Mouse (Mus musculus) megakaryocyte, adult 5-6 weeks (primary cell): Measurements from ENCODE around the gene Scnn1a. TPM values are rescaled to one million over a fixed set of nuclear protein-coding genes. Genes with fewer than 3 reads are reported as not detected.
A peak's percentile ranks its signal among the peaks of the same experiment; 100 is the strongest.

Source experiments
- ATAC-seq: 2 replicates; pipeline ENCODE4 v1.8.0; 2016; ENCODE audit warnings: mild to moderate bottlenecking, inconsistent platforms; ENCODE audit not compliant: poor library complexity, severe bottlenecking
- total RNA-seq, 2 experiments: library from RNA; stranded (forward) in 1 of 2; stranded (reverse) in 1 of 2; fragments of 153-499, 151-499 nt in 1 of 2; fragments of 221-1000, 200-1000 nt in 1 of 2; gene quantifications; 2 replicates each; pipeline versions ENCODE4 v1.2.3 to v1.2.4; 2015 to 2017

Scnn1a gene
- total RNA-seq, 2 experiments from 2014 or later, result 0.99 to 9.5 TPM

DNA sequence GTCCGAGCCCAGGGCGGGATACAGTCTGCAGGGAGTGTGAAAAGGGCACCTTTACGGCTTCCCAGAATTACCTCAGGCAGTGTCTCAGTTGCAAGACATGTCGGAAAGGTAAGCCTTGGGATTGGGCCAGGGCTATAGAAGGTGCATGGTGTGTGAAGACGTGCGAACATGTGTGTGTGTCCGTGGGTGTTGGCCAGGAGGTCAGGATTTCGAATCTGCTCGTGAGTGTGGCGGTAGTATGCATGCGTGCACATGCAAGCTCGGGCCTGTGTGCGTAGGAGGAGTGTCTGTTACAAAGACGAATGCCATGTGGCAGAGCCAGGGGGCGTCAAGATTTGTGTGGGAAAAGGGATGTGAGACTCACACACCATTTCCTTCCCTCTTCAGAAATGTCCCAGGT, 36.9 kb downstream of the Scnn1a start:
- ATAC-seq, result no peak

DNA sequence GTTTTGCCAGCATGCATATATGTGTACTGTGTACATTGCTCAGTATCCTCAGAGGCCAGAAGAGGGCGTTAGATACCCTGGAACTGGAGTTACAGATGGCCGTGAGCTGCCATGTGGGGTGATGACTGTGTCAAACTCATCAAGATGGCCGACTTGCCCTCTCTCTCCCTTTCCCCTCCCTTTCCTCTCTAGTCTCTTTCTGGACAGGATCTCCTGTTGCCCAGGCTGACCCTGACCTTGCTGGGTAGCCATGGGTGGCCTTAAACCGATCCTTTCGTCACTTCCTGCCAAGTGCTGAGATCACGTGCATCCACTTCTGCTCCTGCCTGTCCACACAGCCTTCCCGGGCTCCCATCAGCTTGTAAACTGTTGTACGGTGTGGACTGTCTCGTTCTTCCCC, 39.5 kb downstream of the Scnn1a start:
- peak; percentile 28 for ATAC-seq

DNA sequence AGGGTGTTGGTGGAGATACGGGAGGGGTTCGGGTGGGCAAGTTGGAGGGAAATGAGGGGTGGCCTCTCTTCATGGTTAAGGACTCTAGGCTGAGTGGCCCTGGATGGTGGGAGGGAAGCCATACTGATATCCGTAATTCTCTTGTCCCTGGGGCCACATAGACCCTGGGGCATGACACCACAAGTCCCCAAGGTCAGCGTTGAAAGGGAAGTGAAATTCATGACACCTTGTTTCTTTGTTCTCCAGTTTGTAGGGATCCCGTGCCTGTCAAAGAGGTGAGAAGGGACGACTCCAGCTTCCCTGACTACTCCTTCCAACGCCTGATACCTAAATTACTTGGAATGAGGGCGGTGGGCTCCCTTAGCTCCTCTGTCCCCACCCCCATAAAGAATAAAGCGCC, 40.4 kb downstream of the Scnn1a start:
- no peak for ATAC-seq

DNA sequence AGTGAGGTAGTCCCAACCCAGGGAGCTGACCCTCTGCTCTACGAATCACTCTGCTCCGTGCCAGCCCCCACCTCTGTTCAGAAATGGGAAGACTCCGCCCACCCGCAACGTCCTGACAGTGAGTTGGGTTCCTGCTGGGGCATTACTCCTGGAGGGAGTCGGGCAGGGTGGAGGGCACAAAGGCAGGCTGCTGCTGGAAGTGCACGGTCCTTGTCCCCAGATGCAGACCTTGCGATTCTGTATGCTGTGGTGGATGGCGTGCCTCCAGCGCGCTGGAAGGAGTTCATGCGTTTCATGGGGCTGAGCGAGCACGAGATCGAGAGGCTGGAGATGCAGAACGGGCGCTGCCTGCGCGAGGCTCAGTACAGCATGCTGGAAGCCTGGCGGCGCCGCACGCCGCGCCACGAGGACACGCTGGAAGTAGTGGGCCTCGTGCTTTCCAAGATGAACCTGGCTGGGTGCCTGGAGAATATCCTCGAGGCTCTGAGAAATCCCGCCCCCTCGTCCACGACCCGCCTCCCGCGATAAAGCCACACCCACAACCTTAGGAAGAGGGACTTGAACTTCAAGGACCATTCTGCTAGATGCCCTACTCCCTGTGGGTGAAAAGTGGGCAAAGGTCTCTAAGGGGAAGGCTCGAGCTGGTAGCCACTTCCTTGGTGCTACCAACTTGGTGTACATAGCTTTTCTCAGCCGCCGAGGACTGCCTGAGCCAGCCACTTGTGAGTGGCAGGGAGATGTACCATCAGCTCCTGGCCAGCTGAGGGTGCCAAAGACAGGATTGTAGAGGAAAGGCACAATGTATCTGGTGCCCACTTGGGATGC, 41.2 kb downstream of the Scnn1a start:
- ATAC-seq, result no peak

DNA sequence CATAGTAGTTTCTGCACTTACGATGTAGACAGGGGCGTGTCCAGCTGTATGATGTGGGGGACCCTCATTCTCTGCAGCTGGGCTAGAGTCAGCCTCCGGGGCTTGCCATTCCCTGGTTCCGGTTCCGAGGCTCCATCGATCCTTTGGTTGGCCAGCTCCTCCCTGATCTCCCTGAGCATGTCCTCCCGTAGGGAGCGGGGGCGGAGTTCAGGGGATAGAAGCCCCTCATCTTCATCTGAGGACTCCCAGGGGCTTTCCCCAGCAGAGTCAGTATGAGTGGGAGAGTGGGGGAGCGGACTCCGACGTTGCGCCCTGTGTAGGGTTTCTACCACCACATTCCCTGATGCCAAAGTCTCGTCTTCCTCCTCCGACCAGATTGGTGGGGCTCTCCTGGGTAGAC, 42.6 kb downstream of the Scnn1a start:
- ATAC-seq, result no peak

DNA sequence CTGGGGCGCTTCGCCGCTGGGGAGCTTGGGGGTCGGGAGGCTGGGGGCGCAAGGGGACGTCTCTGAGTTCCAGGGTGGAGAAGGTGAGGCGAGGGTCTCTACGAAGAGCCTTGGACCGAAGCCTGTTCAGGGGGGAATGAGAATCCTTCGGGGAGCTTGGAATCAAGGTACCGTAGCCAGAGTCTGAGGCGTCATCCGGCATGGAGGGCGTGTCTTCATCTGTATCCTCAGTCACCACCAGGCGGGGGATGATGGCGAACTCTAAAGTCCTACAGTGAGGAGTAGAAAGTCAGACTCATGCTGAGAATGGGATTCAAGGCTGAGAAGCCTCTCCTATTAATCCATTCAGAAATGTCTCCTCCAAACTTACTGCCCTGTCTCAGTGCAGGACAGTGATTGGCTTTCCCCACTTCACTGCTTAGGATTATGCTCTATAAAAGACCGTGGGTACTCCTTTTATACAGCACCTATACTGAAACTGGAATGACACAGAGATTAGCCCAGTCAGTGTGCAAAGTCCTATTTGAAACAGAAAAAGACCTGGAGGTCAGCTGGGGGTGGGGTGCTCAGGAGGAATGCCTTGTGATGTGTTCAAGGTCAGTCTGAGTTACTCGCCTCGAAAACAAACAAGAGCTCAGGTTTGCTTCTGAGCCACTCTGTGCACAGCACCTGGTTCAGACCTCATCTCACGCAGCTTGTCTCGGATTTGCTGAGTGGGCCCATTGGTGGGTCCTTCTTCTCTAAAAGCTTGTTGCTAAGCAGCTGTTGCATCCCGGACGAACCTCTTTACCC, 43.2 kb downstream of the Scnn1a start:
- no peak for ATAC-seq

DNA sequence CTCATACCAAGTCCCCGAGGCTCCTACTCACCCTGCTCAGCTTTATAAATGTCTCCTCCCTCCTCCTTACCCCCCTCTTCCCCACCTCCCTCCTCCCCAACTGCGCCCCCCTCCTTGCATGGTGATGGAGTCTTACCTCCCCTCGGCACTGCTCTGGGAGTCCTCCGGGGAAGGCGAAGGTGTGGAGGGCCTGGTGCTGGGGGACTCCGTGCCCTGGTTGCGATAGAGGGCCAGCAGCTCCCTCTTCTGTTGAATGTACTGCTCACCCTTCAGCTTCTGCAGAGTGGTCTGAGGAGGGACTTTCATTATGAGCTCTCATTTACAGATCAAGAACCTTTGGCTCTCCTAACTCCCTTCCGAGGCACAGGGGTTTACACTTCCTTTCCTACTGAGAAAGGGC, 44.0 kb downstream of the Scnn1a start:
- no peak for ATAC-seq

DNA sequence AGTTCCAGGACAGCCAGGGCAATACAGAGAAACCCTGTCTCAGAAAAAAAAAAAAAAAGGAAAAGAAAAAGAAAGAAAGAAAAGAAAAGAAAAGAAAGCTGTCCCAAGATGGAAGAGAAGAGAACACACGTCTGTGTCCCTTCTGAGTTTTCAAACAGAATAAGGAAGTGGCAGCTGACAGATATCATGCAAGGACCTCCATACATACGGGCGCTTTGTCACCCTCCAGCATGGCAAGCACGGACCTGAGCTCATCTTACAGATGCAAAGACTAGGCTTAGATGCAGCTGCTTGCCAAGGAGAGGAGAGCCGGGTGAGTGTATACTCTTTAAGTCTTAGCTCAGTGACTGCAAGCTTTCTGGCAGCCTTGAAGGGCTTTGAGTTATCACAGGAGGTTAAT, 45.1 kb downstream of the Scnn1a start:
- no peak for ATAC-seq

DNA sequence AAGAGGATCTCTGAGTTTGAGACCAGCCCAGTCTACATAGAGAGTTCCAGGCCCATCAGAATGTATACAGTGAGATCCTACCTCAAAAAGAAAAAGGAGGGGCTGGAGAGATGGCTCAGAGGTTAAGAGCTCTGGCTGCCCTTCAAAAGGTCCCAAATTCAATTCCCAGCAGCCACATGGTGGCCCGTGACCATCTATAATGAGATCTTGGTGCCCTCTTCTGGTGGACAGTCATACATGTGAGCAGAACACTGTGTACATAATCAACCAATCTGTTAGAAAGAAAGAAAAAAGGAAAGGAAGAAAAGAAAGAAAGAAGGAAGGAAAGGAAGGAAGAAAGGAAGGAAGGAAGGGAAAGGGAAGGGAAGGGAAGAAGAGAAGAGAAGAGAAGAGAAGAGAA, 45.7 kb downstream of the Scnn1a start:
- no peak for ATAC-seq

DNA sequence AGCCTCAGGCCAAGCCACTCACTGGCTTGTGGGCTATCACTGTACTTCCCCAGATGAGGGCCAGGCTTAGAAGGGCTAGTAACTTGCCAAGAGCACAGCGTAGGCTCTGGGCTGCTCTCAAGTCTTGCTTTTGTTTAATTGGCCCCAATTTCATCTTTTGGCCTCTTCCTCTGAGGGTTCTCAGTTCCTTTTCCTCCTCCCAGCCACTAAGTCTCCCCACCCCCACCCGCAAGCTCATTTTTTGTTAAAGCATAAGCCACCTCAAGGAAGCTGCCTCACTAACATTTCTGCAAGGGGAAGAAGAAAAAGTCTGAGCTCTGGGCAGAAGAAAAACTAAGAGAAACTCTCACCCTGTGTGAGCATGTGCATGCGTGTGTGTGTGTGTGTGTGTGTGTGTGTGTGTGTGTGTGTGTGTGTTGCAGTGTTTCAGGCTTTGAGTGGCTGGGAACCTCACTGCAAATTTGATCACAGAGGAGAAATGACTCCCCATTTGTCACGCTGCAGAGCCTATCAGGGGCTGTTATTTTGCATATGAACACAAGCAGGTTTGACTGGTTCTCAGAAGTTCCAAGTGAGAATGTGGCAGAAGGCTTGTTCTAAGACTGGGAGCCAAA, 47.4 kb downstream of the Scnn1a start:
- peak; percentile 74 for ATAC-seq

DNA sequence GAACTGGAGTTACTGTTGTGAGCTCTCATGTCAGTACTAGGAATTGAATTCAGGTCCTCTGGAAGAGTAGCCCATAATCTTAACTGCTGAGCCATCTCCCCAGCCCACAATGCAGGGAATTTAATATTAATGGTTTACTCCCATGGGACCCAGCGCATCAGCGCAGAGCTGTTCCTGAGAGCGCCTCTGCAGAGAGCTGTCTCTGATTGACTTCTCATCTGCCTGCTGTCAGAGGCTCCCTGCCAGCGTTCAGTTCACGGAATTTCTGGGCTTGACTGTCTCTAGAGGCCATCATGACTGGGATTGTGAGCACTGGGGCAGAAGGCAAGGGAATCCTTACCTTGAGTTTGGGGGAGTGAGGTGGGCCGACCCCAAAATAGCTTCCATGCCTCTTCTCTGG, 56.6 kb downstream of the Scnn1a start:
- no peak for ATAC-seq

DNA sequence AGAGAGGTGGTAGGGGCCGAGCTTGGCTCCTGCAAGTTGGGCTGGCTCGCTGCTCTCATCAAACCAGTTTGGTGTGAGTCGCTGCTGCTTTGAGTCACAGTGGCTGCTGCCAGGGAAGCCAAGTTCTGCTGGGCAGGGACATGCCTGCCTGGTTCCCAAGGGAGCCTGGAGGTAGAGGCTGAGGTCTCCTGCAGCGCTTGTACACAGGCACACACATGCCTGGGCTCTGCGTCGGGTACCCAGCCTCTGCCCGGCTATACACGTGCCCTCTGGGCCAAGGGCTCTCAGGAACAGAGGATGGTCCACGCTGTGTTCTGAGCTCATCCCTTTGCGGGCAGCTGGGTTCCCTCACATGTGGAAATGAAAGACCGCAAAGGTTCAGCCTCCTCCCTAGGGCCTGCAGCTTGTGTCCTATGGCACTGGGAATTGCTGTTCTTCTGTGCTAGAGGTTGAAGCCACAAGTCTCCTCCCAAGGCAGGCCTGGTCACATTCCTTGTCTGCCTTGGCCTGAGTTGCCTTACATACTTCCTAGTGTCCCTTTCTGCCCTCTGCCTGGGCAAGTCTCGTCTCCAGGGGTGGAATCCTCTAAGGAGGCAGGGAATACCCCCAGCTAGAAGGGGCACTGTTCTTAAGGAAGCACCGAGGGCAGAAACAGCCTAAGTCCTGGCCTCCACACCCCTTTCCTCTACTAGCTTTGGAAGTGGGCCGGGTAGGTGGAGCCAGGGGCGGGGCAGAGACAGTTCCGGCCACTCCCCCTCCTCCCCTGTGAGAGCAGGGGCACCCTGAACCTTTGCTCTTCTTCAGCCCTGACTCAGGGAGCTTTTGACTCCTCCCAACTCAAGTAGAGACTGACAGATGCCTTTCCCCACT, 57.4 kb downstream of the Scnn1a start:
- ATAC-seq, result peak; percentile 70

DNA sequence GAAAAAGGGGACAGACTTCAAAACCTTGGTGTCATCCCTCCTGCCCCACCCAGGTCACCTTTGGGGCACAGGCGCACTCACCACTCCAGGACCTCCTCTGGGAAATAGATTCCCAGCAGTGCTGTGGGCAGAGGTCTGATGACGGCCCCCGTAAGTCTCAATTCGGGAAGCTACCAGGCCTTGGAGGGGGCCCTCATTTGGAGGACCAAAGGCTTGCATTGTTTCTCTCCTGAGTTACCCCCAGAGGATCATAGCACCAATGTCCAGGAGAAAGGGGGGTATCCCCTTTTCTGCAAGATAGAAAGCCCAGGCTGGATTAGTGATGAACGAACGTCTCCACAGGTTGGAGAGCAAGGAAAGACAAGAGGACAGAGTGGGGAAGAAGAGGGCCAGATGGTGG, 58.2 kb downstream of the Scnn1a start:
- ATAC-seq, result no peak

DNA sequence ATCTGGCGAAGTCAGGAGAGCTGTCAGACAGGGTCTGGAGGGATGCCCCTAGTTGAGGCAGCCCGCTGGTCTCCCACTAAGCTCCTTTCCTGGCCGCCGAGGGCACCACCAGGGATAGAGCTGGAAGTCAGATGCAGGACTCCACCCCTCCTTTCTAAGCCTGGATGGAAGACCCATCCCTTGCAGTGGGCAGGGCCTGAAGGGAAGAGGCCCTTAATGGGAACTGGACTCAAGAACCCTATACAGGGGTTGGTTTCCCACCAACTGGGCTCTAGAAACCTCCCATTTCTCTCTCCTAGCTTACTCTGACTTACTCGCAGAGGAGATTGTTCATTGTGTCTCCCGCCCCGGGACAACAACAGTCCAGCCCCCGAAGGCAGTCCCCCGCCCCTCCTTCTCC, 59.3 kb downstream of the Scnn1a start:
- no peak for ATAC-seq

DNA sequence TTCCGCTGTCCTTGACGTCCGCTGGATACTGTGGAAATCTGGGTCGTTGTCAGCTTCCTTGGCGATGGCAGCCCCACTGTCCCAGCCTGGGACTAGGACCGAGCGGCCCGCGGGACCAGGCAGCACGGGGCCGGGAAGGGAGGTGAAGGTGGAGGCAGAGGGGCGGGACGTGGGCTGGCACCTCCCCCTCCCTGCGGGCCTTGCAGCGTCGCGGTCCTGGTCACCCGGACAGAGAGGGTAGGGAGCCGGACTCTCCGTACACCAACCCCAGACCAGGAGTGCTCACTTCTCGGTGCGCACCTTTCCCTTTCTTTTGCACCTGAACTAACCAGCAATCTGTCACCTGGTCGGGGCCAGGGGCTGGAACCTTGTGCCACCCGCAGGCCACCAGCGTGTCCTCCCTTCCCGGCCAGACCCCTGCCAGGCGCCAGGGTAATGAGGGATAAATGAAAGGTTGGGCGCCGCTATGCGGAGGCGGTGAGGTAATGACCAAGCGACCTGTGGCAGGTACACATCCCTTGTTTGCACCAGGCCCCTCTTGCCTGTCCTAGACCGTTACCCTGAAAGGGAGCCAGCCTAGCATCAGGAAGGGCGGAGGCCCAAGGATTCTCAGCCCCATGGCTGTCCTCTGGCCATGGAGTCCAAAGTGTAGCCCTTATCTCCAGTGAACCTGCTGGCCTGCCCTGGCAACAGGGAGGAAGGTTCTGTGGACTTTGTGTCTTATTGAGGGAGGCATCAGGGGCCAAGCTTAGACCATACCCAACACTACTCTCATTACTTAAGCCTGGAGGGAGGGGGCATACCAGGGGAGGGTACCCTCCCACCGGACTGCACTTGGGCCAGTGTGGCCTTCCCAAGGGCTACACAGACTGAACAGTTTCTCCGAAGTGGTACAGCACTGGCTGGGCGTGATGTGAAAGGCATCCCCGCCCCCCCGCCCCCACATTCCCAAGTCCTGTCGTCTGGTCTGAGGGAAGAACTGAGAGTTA, 60.2 kb downstream of the Scnn1a start, which contains the start of gene Plekhg6:
Plekhg6 (minus strand) TSS at position 422 of the 989 bp plus-strand sequence.
- ATAC-seq, result 0 out of 2 replicates have a peak, but pooled peaks have one; percentile 17

DNA sequence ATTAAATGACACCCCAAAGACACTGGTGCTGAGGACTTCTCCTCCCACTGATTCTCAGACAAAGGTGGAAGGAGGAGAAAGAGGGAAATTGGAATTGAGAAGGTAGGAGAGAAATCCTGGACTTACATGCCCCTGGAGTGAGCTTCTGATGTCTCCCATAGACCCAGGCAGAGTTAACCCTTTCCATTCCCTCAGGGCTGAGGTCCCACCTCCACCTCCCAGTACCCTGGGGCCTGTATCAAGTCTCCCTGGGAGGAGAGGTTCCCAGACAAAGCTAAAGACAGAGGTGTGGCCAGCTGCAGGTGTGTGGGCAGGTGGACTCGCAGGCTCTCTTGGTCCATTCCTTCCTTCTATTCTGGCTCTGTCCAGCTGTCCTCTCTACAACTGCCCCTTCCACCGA, 61.6 kb downstream of the Scnn1a start:
- no peak for ATAC-seq

DNA sequence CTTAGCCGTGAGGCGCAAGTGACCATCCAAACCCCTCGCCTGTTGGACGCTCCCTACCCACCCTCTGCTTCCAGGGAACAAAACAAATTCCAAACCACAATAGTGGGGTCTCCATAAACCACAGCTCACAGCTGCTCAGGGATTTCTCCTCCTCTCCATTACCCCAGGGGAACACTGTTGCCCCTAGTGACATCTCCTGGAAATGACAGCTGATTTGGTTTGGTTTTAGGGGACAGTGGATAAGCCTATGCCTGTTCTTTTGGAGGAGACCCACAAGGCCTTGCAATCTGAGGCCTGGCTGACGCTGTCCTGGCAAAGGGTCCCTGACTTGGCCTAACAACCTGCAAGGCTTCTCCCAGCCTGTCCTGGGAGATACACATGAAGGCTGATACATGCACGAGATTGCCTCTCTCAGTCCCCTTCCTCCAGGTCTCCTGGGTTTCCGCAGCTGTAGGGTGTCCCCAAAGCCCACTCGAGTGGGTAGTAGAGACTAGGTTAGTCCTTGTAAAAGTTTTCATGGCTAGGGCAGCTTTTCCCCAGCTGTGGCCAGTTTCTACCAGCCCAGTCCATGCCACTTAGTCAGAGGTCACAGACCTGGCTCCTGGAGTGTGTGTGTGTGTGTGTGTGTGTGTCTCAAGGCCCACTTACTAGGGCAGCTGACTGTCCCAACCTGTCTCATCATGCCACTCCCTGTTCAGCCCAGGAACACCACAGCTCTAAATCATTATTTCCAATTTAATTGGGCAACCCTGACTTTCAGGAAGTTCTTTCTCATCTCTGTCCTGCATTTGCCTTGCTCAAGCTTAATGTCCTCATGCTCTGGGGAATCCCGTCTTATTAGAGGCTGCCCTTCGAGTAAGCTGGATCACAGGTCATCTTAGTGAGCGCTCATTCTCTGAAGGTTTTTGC, 64.9 kb downstream of the Scnn1a start:
- peak; percentile 63 for ATAC-seq

DNA sequence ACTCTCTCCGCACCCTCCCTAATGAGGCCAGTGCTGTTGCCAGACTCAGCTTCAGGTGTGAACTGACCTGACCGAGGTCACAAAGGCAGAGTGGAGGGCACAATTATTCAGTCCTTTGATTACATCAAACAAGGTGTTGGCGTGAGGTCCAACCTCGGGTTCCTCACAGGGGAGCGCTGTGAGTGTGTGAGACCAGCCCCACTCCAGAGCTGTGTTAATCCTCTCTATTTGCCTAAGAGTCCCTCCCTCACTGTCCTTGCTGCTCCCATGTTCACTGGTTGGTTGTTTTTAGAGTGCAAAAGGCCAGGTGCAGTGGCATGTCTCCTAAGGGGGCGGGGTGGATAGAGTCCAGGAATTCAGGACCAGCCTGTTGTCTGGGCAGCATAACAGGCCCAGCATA, 65.6 kb downstream of the Scnn1a start:
- no peak for ATAC-seq
